Mouse (Mus musculus) liver, postnatal 0 days (tissue): ENCODE measurements at regions not wholly inside any gene's neighbourhood (a gene's known extent, or its start where the extent isn't known, plus 50 kb on each side); places are given as distances from the start of the nearest gene placed in this dataset.

Experiments
- ATAC-seq: fragments of 200-750 bp; cut with Nextera tagmentation; 2 replicates; pipeline ENCODE4 v1.8.0; 2017; ENCODE audit warnings: mild to moderate bottlenecking, moderate library complexity
- DNase-seq: peaks from one replicate; pipeline ENCODE4 v3.0.0-alpha.2; 2016
- H3K27ac ChIP-seq: fragments of 300-500 bp; sonication (generic); 2 replicates; pipeline ENCODE4 v1.5.1; 2014; ENCODE audit warnings: antibody characterized with exemption, moderate library complexity, mild to moderate bottlenecking, low read depth
- H3K27me3 ChIP-seq: fragments of 300-500 bp; sonication (generic); 2 replicates; pipeline ENCODE4 v1.6.1; 2014; ENCODE audit warnings: low read length, control low read depth, mixed read lengths; ENCODE audit not compliant: insufficient read depth
- H3K36me3 ChIP-seq: fragments of 300-500 bp; sonication (generic); replicated peaks from 2 replicates; pipeline ENCODE4 v1.6.1; 2014; ENCODE audit warnings: mild to moderate bottlenecking, control low read depth, low read length, moderate library complexity, mixed read lengths; ENCODE audit not compliant: insufficient read depth
- H3K4me1 ChIP-seq: fragments of 300-500 bp; sonication (generic); 2 replicates; pipeline ENCODE4 v1.6.1; 2014; ENCODE audit warnings: antibody characterized with exemption, mild to moderate bottlenecking, control low read depth; ENCODE audit not compliant: insufficient read depth
- H3K4me2 ChIP-seq: fragments of 300-500 bp; sonication (generic); 2 replicates; pipeline ENCODE4 v1.6.1; 2014; ENCODE audit warnings: low read depth, mild to moderate bottlenecking, low read length, moderate library complexity, mixed read lengths
- H3K4me3 ChIP-seq: fragments of 300-500 bp; sonication (generic); 2 replicates; pipeline ENCODE4 v1.5.1; 2014; ENCODE audit warnings: low read depth, low read length
- H3K9ac ChIP-seq: fragments of 300-500 bp; sonication (generic); replicated peaks from 2 replicates; pipeline ENCODE4 v1.6.1; 2014; ENCODE audit warnings: mild to moderate bottlenecking, moderate library complexity
- H3K9me3 ChIP-seq: fragments of 300-500 bp; sonication (generic); 2 replicates; pipeline ENCODE4 v1.6.1; 2016; ENCODE audit warnings: mild to moderate bottlenecking, control low read depth, low read length, mixed read lengths
- CTCF ChIP-seq: sonication (generic); IDR thresholded peaks from 2 replicates; pipeline ENCODE4 v1.5.1; 2016; ENCODE audit warnings: antibody characterized with exemption, low read depth
- EP300 ChIP-seq: IDR thresholded peaks from 2 replicates; pipeline ENCODE4 v1.6.1; 2016; ENCODE audit warnings: antibody characterized with exemption, low read depth, mild to moderate bottlenecking
- WGBS: fragments of 180-500 bp; shearing (Covaris S2); extraction: QIAGEN DNeasy Blood & Tissue Kit; methylation state at CpG from one replicate; pipeline ENCODE4 v1.1.7; 2014; ENCODE audit not compliant: insufficient replicate concordance; 5-methylcytosine and 5-hydroxymethylcytosine counted together

DNA sequence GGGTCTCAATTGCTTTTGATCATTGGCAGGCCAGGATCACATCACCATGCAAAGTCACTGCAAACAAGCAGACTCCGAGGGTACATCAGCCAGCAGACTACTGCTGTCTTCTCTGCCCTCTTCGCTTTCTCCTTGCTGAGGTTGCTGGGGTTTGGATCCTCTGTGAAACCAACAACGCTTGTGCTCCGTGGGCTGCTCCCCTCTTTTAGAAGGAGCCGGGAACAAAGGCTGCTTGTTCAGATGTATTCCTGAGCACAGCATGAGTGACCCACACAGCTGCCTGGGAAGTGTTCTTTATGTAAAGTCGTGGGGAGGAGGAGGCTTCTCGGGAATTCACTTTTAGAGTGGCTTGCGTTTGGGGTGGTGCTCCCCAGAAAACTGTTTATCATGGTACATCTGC is 134.7 kb downstream of the Snx10 start:
- TF ChIP-seq EP300: no peak
- no peak for TF ChIP-seq CTCF
- Histone ChIP-seq H3K4me3 (no peak overlapping the region), H3K36me3 (no peaks in the 10 kb centered on the region), H3K9ac (no peak overlapping the region), H3K27me3 (no peaks in the 10 kb centered on the region), H3K4me2 (no peak overlapping the region), H3K9me3 (no peaks in the 10 kb centered on the region), H3K4me1 (peaks cover 9% of the 10 kb centered on the region), H3K27ac (no peak overlapping the region)
- DNase-seq (no peak), ATAC-seq (no peak)
- WGBS: 70% methylated on average over 8 of the region's 8 CpGs

DNA sequence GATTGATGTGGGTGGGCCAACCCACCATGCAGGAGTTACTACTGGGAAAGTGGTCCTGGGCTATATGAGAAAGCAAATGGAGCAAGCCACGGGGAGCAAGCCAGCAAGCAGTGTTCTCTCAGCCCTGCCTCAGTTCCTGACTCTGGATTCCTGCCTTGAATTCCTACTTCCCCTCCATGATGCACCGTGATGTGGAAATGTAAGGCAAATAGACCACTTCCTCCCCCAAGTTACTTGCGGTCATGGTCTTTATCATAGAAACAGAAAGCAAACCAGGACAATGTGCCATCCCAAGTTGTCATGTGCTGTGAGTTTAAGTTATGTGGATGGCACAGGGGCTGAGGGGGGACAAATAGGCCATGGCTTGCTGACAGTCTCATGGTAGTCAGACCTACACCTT is 139.5 kb downstream of the Snx10 start:
- Histone ChIP-seq H3K27me3 (no peaks in the 10 kb centered on the region), H3K4me1 (no peaks in the 10 kb centered on the region; the same call in 1 of the 2 replicates), H3K4me3 (no peak overlapping the region), H3K4me2 (no peak overlapping the region), H3K9me3 (peaks cover 9% of the 10 kb centered on the region; the same call in 1 of the 2 replicates), H3K9ac (no peak overlapping the region), H3K27ac (no peak overlapping the region), H3K36me3 (no peaks in the 10 kb centered on the region)
- TF ChIP-seq EP300 (no peak), CTCF (no peak)
- WGBS: 63% methylated on average over 3 of the region's 3 CpGs
- no peak for DNase-seq
- ATAC-seq: no peak

DNA sequence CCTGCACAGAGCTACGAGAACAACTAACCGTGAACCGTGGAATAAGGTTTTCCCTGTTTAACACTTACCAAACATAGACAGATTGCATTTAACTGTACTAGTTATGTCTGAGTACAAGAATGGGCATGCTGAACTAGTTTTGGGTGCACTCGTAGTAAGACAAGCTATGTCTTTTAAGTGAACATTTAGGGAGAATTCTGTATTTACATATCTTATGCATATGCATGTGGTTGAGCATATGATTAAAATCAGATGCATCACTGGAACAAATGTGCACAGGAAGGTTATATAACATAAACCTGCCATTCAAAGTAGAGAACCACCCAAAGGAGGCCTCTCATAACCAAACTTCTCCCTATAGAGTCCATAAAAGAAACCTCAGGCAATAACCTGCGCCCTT is 140.3 kb downstream of the Snx10 start:
- no peak overlapping the region for H3K4me2 ChIP-seq
- 88% methylated on average over 5 of the region's 5 CpGs for WGBS
- H3K27ac ChIP-seq: no peak overlapping the region
- no peak overlapping the region for H3K9ac ChIP-seq
- no peaks in the 10 kb centered on the region for H3K4me1 ChIP-seq
- H3K9me3 ChIP-seq: peaks cover 9% of the 10 kb centered on the region; the same call in 1 of the 2 replicates
- TF ChIP-seq CTCF: no peak
- no peak for TF ChIP-seq EP300
- H3K27me3 ChIP-seq: no peaks in the 10 kb centered on the region
- ATAC-seq (no peak), DNase-seq (no peak)
- H3K36me3 ChIP-seq: no peaks in the 10 kb centered on the region
- no peak overlapping the region for H3K4me3 ChIP-seq

DNA sequence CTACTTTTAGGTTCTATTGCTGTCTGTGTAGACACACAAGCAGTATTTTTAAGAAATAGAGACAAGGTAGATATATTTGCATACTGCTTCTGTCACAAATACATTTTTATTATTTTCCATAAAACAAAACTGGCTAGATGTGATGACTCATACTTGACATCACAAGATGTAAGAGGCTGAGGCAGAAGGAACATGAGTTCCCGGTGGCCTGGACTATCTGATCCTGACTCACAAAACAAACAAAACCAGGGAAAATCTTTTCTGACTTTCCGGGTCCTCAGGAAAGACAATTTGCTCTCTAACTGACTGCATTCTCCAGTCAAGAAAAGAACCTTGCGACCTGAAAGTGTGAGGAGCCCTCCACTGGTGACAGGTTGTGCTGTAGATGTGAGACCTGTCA is 143.3 kb downstream of the Snx10 start:
- H3K36me3 ChIP-seq: no peaks in the 10 kb centered on the region
- H3K9ac ChIP-seq: no peak overlapping the region
- H3K9me3 ChIP-seq: peaks cover 9% of the 10 kb centered on the region; the same call in 1 of the 2 replicates
- H3K27me3 ChIP-seq: no peaks in the 10 kb centered on the region
- no peak overlapping the region for H3K4me2 ChIP-seq
- 55% methylated on average over 3 of the region's 3 CpGs for WGBS
- no peak for TF ChIP-seq CTCF
- no peak for TF ChIP-seq EP300
- DNase-seq (no peak), ATAC-seq (no peak)
- H3K4me3 ChIP-seq: no peak overlapping the region
- H3K27ac ChIP-seq: no peak overlapping the region
- H3K4me1 ChIP-seq: no peaks in the 10 kb centered on the region

DNA sequence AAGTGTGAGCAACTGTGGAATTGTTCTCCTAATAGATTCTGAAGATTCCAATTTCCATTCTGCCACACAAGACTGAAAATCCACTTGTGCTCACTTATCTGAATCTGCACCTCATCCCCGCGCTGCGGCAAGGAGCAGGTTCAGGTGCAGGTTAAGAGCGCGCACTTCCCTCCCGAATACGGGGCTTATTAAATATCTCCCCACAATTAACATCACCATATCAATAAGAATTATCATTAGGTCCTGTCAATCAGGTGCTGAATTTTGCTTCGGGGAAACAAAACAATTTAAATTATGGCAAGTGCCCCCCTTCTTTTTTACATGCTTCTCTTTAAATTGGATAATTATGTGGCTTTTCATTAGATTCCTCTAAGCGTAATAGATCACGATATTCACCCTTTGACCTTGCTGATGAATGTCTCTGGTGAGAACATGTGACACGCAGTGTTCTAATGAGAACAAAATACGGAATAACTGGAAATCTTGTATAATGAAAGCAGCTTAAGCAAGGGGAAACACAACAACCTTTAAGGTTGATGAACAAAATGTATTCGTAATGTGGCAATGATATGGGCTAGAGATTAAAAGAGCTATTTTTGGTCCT is 151.7 kb downstream of the Snx10 start:
- H3K9ac ChIP-seq: no peak overlapping the region
- WGBS: 87% methylated on average over 13 of the region's 13 CpGs
- H3K9me3 ChIP-seq: no peaks in the 10 kb centered on the region
- DNase-seq (no peak), ATAC-seq (no peak)
- H3K4me2 ChIP-seq: no peak overlapping the region
- H3K36me3 ChIP-seq: no peaks in the 10 kb centered on the region
- TF ChIP-seq CTCF (no peak), EP300 (no peak)
- H3K4me3 ChIP-seq: no peak overlapping the region
- no peak overlapping the region for H3K27ac ChIP-seq
- H3K4me1 ChIP-seq: peaks cover 8% of the 10 kb centered on the region
- no peaks in the 10 kb centered on the region for H3K27me3 ChIP-seq

DNA sequence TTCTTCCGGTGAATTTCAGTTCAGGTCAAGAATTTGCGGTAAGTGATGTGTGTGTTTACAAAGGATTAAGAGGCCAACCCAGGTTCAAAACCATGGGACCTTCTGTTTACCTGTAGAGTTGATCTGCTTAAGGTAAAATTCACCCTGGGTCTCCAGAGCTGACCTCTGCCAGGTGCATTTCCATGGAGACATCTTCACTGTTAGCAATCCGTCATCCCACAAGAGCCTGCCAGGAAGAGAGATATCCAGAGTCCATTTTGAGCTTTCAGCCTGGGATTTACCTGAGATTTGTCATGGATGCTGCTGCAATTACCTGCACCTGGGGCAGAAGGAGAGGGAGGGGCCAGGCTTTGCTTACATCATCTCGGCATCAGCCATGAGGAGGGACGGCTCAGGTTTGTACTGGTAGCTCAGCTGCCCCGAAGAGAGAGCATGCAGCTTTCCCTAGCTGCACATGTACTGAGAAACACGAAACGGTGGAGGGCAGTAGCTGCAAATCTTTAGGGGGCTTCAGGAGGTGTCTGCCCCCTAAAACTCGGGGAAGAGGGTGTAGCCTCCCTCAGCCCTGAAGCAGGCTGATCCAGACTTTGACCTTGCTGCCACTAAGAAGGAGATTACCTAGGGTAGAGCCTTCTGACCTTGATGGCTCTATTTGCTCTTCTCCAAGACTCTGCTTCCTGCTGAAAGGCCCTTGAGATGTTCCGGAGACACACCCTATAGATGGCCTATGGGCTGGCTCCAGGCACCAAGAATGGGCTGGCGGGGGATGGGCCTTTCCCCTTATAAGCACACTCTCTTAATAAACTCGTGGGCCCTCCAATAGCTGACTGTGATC is 153.7 kb downstream of the Snx10 start:
- no peak overlapping the region for H3K27ac ChIP-seq
- H3K4me3 ChIP-seq: no peak overlapping the region
- no peak for DNase-seq
- no peaks in the 10 kb centered on the region for H3K27me3 ChIP-seq
- WGBS: 75% methylated on average over 12 of the region's 12 CpGs
- no peak overlapping the region for H3K4me2 ChIP-seq
- TF ChIP-seq CTCF (no peak), EP300 (no peak)
- no peak for ATAC-seq
- no peaks in the 10 kb centered on the region for H3K9me3 ChIP-seq
- H3K36me3 ChIP-seq: no peaks in the 10 kb centered on the region
- peaks cover 10% of the 10 kb centered on the region for H3K4me1 ChIP-seq
- no peak overlapping the region for H3K9ac ChIP-seq
